Mouse (Mus musculus): Measurements from ENCODE around the gene Csf3. TPM values are rescaled to one million over a fixed set of nuclear protein-coding genes. Genes with fewer than 3 reads are reported as not detected.

The Csf3 gene
- total and polyA plus RNA-seq, 3 experiments: 0.18 TPM; not detected in 2

DNA sequence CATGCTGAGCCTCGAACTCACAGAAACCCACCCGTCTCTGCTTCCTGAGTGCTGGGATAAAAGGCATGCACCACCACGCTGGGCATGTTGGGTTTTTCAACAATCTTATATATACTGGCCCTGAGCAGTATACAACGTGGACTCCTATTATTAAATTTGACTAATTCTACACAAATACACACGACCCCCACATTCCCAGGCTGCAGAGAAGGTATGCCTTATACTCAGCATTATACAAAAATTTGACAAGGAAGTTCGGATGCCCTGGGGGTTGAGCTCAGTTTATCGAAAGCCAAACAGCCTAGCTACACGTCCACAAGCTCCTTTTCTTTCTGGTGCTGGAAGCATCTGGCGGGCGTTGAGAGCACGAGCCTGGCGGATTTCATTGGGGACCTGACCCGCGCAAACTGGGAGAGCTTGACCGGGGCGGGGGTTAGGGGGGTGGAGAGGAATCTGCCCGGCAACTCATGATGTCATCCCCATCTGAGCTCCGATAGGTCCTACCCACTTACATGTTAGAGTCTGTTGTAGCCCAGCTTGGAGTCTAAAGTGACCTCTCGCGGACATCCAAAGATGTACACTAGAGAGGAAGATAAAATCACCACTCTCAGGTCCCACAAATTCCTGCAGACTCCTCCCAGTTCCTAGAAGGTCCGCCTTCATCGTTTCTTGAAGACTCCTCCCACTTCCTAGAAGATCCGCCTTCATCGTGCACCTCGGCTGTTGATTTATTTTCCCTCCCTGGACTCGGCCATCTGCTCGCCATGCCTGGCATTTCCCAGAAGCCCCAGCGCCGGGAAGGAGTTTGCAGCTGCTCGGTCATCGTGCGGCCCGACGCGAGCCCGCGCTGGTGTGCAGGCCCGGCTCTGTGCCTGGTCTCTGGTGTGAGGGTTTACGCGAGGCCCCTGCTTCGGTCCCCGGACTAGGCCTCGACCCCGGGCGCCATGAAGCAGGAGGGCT, 19.0 kb upstream of the Csf3 start, which contains the start of gene Psmd3 (continued):
- TF ChIP-seq MAZ (IDR thresholded peaks at IDR 0.05; ENCODE audit: low read depth, low read length) (peak; percentile 73; the same call in 1 of the 2 replicates), BHLHE40 (IDR thresholded peaks at IDR 0.05; ENCODE audit: borderline replicate concordance, low read depth, low read length) (peak; percentile 67; the same call in 1 of the 2 replicates), TBP (IDR thresholded peaks at IDR 0.05; ENCODE audit: low read depth, low read length) (peak; percentile 94), CTCF (IDR thresholded peaks at IDR 0.05 in 2 of 3, conservative IDR thresholded peaks at IDR 0.05 in 1 of 3; ENCODE audit: control insufficient read depth in 1 of 3, insufficient read depth in 1 of 3, low read depth in 2 of 3, low read length in 3 of 3, poor library complexity in 1 of 3, severe bottlenecking in 1 of 3) (peak; percentile 8 to 57 (median 17); a peak in 2 of 6 replicates), GABPA (IDR thresholded peaks at IDR 0.05; ENCODE audit: low read depth, low read length) (no peak)

DNA sequence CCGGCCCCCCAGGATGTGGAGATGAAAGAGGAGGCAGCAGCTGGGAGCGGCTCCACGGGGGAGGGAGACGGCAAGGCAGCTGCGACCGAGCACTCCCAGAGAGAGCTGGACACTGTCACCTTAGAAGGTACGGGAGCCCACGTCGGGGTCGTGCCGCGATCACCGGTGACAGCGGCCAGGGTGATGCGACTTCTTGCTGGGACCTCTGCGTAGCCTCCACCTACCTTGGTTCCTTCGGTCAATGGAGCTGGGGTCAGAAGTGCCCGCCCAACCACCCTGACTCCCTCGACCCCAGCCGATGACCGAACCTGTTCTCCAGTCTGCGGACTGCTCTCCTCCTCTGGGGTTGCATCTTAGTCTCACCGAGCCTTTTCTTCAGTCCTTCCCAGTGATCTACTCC, 18.3 kb upstream of the Csf3 start:
- no peak for TF ChIP-seq SIN3A (IDR thresholded peaks at IDR 0.05; ENCODE audit: low read length)
- TF ChIP-seq CHD2 (IDR thresholded peaks at IDR 0.05; ENCODE audit: low read length): no peak
- no peak for TF ChIP-seq NELFE (IDR thresholded peaks at IDR 0.05; ENCODE audit: low read depth, low read length)
- TF ChIP-seq TCF12 (IDR thresholded peaks at IDR 0.05; ENCODE audit: low read depth, low read length): no peak
- Histone ChIP-seq H3K9ac (ENCODE audit: control insufficient read depth, low read depth, low read length, poor library complexity, severe bottlenecking) (peak overlapping the region; percentile 89), H3K27ac (ENCODE audit: control insufficient read depth, low read depth, low read length) (peak overlapping the region; percentile 40), H3K27me3 (ENCODE audit: control insufficient read depth in 1 of 2, insufficient read depth in 2 of 2, low read length in 2 of 2) (no peaks in the 10 kb centered on the region), H3K36me3 (ENCODE audit: control insufficient read depth in 1 of 2, insufficient read depth in 2 of 2, low read length in 2 of 2) (peaks cover 16 to 21% of the 10 kb centered on the region in 2 experiments), H3K4me3 (ENCODE audit: control insufficient read depth in 1 of 2, insufficient read depth in 1 of 2, low read depth in 2 of 2, low read length in 2 of 2) (peak overlapping the region; percentile 92 to 94), H3K79me2 (ENCODE audit: control insufficient read depth, insufficient read depth, low read length, poor library complexity) (peaks cover 32% of the 10 kb centered on the region), H3K4me1 (ENCODE audit: control insufficient read depth in 1 of 2, insufficient read depth in 2 of 2, low read length in 2 of 2) (peaks cover 2 to 12% of the 10 kb centered on the region in 2 experiments), H3K9me3 (replicated peaks; ENCODE audit: insufficient read depth, low read length) (no peaks in the 10 kb centered on the region)
- DNase-seq (ENCODE audit: low read depth, low spot score): no peak

DNA sequence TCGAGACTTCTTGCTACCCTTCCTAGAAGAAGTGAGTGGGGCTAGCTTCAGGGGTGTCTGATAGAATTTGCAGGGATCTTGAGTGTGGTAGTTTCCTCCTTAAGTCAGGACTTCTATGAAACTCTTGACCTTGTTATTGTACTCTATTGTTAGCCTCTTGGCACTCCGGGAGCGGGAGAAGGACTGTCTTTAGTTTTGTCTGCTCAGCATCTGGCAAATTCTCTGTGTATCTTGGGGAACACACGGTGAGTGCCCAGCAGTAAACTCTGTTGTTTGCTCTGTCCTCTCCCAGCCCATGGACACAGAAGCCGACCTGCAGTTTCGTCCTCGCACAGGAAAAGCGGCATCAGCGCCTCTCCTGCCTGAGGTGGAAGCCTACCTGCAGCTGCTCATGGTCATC, 15.4 kb upstream of the Csf3 start:
- Histone ChIP-seq H3K36me3 (ENCODE audit: control insufficient read depth in 1 of 2, insufficient read depth in 2 of 2, low read length in 2 of 2) (peaks cover 21 to 23% of the 10 kb centered on the region in 2 experiments), H3K9ac (ENCODE audit: control insufficient read depth, low read depth, low read length, poor library complexity, severe bottlenecking) (no peak overlapping the region), H3K27ac (ENCODE audit: control insufficient read depth, low read depth, low read length) (no peak overlapping the region), H3K79me2 (ENCODE audit: control insufficient read depth, insufficient read depth, low read length, poor library complexity) (peaks cover 32% of the 10 kb centered on the region), H3K9me3 (replicated peaks; ENCODE audit: insufficient read depth, low read length) (no peaks in the 10 kb centered on the region), H3K4me1 (ENCODE audit: control insufficient read depth in 1 of 2, insufficient read depth in 2 of 2, low read length in 2 of 2) (peaks cover 2 to 12% of the 10 kb centered on the region in 2 experiments), H3K4me3 (ENCODE audit: control insufficient read depth in 1 of 2, insufficient read depth in 1 of 2, low read depth in 2 of 2, low read length in 2 of 2) (no peak overlapping the region), H3K27me3 (ENCODE audit: control insufficient read depth in 1 of 2, insufficient read depth in 2 of 2, low read length in 2 of 2) (no peaks in the 10 kb centered on the region)
- TF ChIP-seq KAT2A (conservative IDR thresholded peaks at IDR 0.05; ENCODE audit: low read depth, low read length) (no peak), MAZ (IDR thresholded peaks at IDR 0.05; ENCODE audit: low read depth, low read length) (no peak), USF1 (IDR thresholded peaks at IDR 0.05; ENCODE audit: low read depth, low read length) (no peak), SIN3A (IDR thresholded peaks at IDR 0.05; ENCODE audit: low read length) (no peak), HCFC1 (IDR thresholded peaks at IDR 0.05; ENCODE audit: low read depth, low read length) (no peak), EP300 (IDR thresholded peaks at IDR 0.05; ENCODE audit: low read depth in 1 of 2, low read length in 2 of 2) (no peak), CHD1 (IDR thresholded peaks at IDR 0.05; ENCODE audit: low read depth, low read length) (no peak), NELFE (IDR thresholded peaks at IDR 0.05; ENCODE audit: low read depth, low read length) (no peak), TAL1 (IDR thresholded peaks at IDR 0.05; ENCODE audit: low read length) (no peak), RAD21 (IDR thresholded peaks at IDR 0.05; ENCODE audit: low read depth, low read length) (no peak), ETS1 (IDR thresholded peaks at IDR 0.05; ENCODE audit: low read depth, low read length) (no peak), GATA1 (IDR thresholded peaks at IDR 0.05; ENCODE audit: low read depth, low read length) (no peak), MYC (IDR thresholded peaks at IDR 0.05; ENCODE audit: low read depth, low read length) (no peak), RCOR1 (IDR thresholded peaks at IDR 0.05; ENCODE audit: low read depth, low read length) (no peak), ELF1 (IDR thresholded peaks at IDR 0.05; ENCODE audit: low read depth, low read length) (no peak), TCF12 (IDR thresholded peaks at IDR 0.05; ENCODE audit: low read depth, low read length) (no peak)
- DNase-seq (ENCODE audit: low read depth, low spot score): no peak

Measured in MEL (cell line).